Mouse (Mus musculus) adrenal gland, postnatal 10 days (tissue): Measurements from ENCODE around the gene Tecpr2. TPM values are rescaled to one million over a fixed set of nuclear protein-coding genes. Genes with fewer than 3 reads are reported as not detected.
A peak's percentile ranks its signal among the peaks of the same experiment; 100 is the strongest.
"Not testable (repeated sequence)": the region's sequence is repeated elsewhere in the genome, so short reads cannot be mapped to it uniquely, and the experiment has no call there.

Source experiments
- DNase-seq: peaks from one replicate; pipeline ENCODE4 v3.0.0; 2021; ENCODE audit warnings: mixed read lengths
- long read RNA-seq, 2 experiments: library from polyadenylated mRNA; stranded (forward); transcript quantifications; one replicate each; pipeline ENCODE4 v2.0.0; 2021
- total RNA-seq, 2 experiments: library from RNA; stranded (reverse); gene quantifications; 2 replicates each; pipeline ENCODE4 v1.2.3; 2021

Gene Tecpr2
- 10 to 100 TPM in 1 of 2 experiments, 1 to 10 TPM in 1; 8.9 to 10.3 TPM for total RNA-seq
- long read RNA-seq, experiment 1, partial matches to known transcripts: 0 of 7 reads
- long read RNA-seq, experiment 1, other reads (novel, unspliced or antisense): 7 of 7 reads
- long read RNA-seq, experiment 2, partial matches to known transcripts: 1 of 1 reads
- long read RNA-seq, experiment 2, other reads (novel, unspliced or antisense): 0 of 1 reads

- DNase-seq: peak; percentile 98
These were observed at the start of gene Tecpr2, which contains the start of gene Cinp for GRCm38 (mm10) chr12:110889036-110890020. Tecpr2 (plus strand) TSS chr12:110889264. Cinp (minus strand) TSS chr12:110889145.

GRCm38 (mm10) chr12:110840348-110841198 is 48.5 kb upstream of the Tecpr2 start, which contains the start of gene Mok:
Mok (minus strand) TSS chr12:110840939.
- peak; percentile 97 for DNase-seq

- no peak for DNase-seq
These were observed 47.2 kb upstream of the Tecpr2 start for GRCm38 (mm10) chr12:110841731-110842493.

DNA sequence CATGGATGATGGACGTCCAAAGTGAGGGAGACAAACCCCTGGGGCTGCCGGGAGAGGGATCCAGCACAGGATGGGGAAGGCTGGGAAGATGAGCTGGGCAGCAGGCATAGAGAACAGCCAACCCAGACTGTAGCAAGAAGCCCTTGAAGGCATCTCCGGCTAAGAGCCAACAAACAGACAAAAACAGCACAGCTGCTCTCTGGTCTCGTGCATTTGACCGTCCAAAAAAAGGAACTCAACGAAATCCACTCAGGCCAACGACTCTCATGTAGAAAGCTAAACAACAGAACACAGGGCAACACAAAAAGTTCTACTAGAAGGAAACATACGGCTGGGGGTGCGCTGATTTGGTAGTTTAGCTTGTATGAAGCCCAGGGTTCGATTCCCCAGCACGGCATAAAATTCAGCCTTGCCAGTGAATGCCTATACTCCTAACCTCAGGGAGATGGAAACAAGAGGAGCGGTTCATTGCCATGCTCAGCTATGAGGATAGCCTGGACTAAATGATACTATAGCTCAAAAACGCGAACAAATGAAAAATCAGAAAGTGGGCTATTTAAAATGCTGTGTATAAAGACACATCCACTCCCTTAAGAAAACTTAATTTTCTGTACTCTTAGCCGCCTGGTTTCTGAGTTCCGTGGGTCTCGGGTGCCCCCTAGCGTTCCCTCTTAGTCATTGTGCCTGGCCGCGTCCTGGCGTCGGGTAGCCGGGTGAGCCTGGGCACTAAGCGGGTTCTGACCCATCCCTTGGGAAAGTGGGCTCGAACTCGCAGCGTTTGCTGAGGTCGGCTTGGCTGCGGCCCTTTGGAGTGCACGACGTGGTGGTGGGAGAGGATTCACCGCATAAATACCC is 45.6 kb upstream of the Tecpr2 start:
- DNase-seq: peak; percentile 91

DNA sequence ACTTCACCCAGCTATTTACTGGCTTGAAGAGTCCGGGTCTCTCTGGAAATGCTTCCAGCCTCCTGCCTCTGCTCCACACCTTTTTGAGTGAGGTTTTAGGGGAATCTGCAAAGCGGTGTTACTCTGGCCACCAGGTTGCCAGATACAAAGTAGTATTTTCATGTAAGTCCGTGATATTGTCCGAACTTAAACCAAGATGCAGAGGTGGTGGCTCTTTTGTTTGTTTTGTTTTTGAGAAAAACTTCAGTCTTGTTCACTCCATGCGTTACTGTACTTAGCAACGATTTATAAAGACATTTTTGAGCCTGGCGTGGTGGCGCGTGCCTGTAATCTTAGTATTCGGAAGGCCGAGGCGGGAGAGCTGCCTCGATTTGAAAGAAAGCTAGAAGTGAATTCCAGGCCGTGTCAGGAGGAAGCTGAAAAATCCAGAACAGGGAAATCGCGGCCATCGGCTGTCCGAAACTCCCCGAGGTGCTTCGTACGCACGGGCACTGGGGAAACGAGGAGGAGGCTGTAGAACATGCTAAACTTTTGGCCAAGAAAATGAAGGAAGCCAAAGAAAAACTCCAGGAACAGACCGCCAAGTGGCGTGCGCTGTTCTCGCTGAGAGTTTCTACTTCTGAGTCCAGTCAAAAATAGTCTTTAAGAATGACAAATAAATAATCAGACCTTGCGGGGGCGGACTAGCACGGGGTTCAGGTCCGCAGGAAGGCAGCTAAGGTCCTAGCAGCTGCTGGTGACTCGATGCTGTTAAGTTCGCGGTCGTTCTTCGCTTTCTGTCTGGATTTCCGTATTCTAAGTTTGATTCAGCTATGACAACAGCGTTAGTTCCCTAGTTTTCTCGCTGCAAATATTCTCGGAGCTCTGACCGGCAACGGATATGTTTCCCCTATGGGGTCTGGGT is 44.6 kb upstream of the Tecpr2 start:
- DNase-seq: peak; percentile 58

GRCm38 (mm10) chr12:110845131-110845880 is 43.8 kb upstream of the Tecpr2 start:
- peak; percentile 95 for DNase-seq

- DNase-seq: no peak
These were observed 42.8 kb upstream of the Tecpr2 start for GRCm38 (mm10) chr12:110846191-110846765.

DNA sequence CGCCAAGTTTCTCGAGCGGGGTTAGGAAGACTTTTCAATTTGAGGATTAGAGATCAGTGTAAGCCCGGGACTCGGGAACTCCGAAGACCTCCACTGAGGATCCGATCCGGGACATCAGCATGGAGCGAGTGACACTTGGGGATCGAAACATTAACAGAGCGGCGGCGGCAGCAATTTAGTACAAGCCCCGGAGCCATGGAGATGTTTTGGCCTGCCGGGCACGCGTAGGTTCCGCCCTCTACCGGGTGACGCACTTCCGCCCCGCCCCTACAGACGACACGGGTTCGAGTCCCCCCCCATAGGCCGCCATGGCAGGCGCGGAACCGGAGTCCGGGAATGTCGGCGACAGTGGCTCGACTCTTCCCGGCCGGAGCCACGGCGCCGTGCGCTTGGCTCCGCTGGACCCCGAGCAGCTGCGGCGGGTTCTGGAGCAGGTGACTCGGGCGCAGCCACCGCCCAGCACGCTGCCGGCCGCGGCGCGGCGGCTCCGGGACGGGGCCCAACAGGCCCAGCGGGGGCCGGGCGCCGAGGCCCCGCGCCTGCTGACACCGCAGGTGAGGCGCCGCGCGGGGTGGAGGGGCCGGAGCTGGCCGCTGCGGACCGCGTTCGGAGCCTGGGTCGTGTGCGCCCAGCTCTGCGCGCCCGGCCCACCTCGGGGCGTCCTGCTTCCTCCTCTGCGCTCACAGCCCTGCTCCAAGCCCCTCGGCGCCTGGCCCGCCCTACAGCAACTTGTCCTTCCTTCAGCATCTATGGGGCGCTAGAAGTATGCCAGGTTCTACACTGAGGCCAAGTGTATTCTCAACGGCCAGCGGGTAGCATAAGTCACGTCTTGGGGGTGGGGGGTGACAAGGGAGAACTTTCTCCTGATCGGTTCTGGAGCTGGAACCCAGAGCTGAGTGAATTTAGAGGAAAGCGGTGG is 38.8 kb upstream of the Tecpr2 start, which contains the start of gene Zfp839:
Gene Zfp839, plus strand, starts transcription at position 244 of the 919 bp plus-strand sequence.
- DNase-seq: peak; percentile 93

DNA sequence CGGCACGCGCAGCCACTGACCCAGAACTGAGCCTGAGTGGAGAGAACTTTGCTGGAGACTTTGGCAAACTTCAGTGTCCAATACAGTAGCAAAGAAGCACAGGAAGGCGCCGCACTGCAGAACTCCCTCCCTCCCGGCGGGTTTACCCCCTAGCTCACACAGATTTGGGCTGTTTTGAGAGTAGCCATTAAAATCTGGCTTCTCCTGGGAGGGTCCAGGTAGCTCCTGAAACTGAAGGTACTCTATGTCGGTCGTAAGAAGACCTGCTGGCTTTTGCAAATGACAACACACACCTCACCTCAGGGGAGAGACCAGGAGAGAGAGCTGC is 38.2 kb upstream of the Tecpr2 start:
- no peak for DNase-seq

- no peak for DNase-seq
These were observed 37.6 kb upstream of the Tecpr2 start for GRCm38 (mm10) chr12:110851414-110851813.

- no peak for DNase-seq
These were observed 37.1 kb upstream of the Tecpr2 start for GRCm38 (mm10) chr12:110851923-110852322.

GRCm38 (mm10) chr12:110854786-110855737 is 34.0 kb upstream of the Tecpr2 start:
- DNase-seq: no peak

GRCm38 (mm10) chr12:110857196-110857595 is 31.9 kb upstream of the Tecpr2 start:
- DNase-seq: peak; percentile 65

DNA sequence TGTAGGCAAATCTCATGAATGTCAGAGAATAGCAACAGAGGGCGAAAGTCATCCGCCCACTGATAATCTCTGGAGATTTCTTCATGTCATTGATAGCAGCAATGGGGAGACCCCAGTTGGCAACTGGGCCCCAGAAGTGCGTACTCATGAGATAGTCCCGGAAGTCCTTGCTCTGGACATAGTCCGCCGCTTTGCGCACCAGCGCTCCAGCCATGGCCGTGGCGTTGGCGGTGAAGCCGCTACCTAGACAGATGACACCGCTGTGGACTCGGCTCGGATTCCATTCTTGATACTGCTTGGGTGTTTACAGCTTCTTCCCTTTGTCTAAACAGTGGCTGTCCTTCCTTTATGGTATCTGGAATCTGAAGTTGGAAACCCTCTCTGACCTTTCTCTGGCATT is 30.4 kb upstream of the Tecpr2 start:
- not testable (repeated sequence) for DNase-seq

- DNase-seq: no peak
These were observed 28.8 kb upstream of the Tecpr2 start for GRCm38 (mm10) chr12:110860293-110860692.

DNA sequence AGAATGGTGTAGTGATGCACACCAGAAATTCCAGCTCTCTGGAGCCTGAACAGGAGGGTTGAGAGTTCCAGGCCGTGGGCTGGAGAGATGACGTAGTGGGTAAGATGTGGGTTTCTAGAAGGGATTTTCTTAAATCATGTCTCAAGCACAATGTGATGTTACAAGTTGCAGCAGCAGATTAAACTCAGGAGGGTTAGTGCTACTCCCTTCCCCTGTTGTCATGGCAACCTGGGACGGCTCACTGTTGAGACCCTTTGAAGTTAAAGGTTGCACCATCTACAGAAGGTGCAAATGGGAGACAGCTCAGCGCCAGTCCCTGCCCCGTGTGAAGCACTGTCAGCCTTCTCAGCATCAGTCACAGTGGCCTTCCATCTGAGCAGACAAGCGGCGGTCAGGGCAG is 27.8 kb upstream of the Tecpr2 start:
- no peak for DNase-seq
